Mouse (Mus musculus): ENCODE results near the gene Prima1.

Prima1 gene

GRCm38 (mm10) chr12:103242083-103242581 lies at the start of gene Prima1:
Gene Prima1 (minus strand): TSS chr12:103242150.
- peak; percentile 90 for DNase-seq

DNA sequence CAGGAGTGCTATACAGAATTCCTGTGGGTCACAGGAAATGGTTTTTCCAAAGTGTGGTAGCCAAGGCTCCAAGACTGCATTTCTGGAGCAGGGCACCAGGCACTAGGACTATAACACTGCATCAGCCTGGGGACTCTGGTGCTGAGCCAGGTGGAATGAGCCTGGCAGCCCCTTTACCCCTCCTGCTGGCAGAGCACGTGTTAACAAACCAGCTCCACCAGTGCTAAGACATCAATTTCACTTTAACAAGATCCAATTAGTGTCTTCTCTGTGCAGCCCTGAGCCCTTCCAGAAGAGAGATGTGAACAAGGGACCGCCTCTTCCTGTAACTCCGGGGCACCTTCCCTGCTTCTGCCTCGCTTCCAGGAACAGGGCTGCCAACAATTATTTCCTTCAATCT lies 45.3 kb upstream of the Prima1 start:
- DNase-seq: no peak

DNA sequence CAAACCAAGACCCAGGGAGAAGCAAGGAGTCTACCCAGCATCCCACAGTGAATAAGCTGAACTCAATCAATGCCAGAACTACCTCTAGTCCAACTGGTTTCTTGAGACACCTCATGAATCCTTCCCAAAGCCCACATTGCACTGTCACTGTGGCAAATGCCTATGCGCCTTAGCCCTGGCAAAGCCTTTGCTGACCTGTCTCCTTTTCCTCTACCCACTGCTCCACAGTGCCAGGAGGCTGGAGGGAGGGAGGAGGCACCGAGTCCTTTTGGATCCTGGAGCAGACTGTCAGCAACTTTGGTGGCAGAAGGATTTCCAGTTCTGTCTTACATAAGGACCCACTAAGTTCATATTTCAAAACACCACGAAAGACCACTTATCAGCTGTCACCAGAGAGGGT lies 41.5 kb upstream of the Prima1 start:
- DNase-seq: no peak

DNA sequence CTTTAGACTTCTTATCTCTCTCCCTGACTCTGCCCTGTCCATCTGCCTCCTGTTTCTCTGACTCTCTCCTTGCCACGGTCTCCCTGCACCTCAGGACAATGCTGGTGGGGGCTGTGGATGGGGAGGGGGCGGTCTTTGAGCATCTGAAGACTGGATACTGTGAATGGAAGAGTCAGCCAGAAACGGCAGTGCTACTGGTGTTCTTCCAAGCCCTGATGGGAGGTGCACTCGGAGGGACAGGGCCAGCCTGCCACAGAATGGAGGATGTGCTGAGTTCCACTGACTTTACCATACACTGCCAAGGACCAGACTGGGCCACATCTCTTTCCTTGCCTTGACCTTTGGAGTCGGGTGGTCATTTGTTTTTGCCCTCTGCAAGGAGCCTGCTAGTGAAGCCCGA lies 41.0 kb upstream of the Prima1 start:
- DNase-seq: no peak

GRCm38 (mm10) chr12:103281912-103282311 lies 40.0 kb upstream of the Prima1 start:
- no peak for DNase-seq

DNA sequence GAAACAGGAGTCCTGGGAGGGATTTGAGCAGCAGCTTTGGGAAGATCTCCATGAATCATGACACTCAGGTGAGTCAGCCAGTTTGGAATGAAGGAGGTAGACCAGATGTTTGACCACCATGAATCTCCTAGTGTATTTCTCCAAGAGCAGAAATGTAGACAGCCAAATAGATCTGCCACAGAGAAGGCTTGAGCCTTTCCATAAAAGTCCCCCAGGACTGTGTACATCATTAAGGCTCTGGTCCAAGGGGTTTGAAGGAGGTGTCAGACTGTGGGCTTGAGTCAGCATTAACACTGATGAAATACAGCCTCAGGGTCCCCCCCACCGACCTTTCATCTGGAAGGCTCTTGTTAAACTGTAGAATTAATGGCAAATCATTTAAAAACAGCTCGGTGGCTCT lies 39.5 kb upstream of the Prima1 start:
- DNase-seq: no peak

DNA sequence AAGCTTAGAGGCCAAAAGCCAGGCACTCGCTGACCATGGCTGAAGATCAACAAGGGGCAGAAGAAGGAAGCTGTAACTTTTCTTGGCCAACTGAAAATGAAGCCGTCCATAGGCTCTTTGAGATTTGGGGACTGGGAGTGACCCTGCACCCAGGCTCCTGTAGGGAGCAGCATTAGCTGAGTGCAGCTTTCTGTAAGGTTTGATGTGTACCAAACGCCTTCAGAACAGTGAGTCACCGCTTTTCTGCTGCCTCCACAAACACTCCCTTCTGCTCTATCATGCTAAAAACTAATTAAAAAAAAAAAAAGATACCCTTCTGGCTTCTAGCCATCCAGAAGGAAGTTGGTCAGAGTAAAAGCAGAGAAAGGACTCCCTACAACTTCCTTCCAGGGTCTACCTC lies 34.5 kb upstream of the Prima1 start:
- DNase-seq: no peak

DNA sequence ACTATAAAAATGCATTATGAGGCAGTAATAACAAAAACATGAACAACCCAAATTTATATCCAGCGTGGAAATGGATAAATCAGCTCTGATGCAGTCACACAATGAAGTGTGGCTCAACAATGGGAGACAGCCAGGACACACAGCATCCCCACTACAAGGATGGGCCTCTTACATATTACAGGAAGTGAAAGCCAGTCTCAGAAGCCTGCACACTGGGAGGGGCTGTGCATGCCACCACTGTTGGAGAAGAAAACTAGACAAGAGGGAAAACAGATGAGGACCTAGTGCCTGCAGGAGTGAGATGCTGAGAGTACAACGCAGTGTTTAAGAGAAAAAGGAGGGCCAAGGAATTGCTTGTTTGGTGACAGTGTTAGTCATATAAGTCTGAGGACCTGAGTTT lies 31.8 kb upstream of the Prima1 start:
- no peak for DNase-seq

- no peak for DNase-seq
Observed at GRCm38 (mm10) chr12:103273051-103273450, 31.1 kb upstream of the Prima1 start.

GRCm38 (mm10) chr12:103272176-103272575 lies 30.2 kb upstream of the Prima1 start:
- DNase-seq: no peak

GRCm38 (mm10) chr12:103266605-103267004 lies 24.7 kb upstream of the Prima1 start:
- DNase-seq: no peak

DNA sequence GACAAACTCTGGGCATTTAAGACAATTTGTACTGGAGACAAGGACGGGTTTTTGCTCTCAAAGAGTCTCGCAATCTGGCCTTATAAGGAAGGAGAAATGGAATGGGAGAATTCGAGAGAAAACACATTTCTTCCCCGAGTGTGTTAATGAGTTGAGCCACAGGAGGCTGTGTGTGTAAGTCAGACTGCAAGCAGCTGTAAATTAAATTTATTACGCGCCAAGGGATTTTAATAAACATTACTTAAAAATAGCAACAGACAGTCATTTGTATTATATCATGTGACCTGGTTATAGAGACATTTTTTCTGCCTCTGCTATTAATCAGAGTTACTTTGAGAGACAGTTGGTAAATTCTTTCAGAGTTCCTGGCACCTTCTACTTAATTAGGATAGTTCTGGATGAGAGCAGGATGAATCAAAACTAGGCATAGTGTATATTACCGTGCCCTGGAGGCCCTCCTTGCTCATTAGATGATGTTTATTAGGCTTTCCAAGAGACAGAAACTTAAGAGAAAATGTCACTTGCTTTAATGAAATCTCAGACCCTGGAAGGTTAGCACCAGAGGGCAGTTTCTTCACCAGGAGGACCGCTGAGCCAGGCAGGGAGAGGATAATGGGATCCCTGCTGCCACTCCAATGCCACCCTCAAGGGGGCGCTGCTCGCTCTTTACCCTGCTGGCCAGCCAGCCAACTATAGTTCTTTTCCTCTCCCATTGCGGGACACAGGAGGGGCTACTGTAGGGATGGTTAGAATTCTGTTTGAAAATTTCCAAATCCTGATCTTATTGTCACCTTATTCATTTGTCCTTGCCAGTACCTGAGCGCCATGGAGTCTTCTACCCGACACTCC lies 20.3 kb upstream of the Prima1 start:
- DNase-seq: peak; percentile 24

DNA sequence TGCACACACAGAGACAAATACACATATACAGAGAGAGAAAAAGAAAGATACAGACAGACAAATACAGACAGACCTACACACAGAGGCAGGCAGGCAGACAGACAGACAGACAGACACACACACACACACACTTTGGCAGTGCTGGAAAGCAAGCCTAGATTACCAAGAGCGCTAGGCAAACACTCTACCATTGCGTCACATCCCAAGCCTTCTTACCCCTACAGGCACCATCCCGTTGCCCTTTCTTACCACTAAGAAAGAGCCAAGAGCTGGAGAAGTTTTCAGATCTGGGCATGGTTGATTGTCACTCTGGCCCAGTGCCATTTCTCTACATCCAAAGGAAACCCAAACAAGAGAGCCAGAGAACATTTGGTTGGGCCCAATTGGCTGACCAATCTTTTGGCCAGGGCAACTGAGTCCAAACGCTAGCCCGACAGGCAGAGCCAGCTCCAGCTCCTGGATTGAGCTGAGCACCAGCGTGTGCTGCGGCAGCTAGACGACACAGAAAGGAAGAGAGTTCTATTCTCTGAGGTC lies 11.0 kb upstream of the Prima1 start:
- no peak for DNase-seq

DNA sequence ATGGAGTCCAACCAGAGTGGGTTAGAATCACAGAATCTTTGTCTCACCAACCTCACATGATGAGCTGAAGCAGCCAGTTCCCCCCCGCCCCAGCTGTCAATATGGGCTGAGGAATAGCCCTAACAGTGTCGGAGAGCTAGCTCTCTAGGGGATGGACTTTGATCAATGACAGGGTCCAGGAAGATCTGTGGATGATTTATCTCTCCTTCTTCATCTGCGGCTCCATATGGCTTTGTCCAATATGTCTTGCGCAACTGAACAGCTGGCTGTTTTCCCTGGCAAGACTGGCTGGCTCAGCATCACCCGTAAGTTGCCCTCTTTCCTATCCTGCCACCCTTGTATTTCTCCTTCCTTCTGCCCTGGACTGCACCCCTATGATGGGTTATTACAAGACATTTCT lies 9.2 kb upstream of the Prima1 start:
- DNase-seq: no peak

DNA sequence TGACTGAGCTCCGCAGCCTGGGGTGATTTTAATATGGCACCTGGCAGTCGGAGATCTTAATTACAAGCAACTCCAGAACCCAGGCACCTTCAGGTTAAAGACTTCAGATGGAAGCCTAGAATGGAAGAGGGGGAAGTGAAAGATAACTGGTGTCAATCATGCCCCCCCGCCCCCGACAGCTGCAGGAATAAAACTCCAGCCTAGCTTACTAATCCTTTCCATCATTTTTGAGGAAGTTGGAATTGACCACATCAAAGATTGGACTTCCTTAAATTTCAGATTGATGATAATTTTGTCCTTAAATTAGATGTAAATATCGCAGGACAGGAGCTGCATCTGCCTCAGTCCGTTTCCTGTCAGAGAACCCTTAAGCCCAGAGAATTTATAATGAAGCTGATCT lies 8.4 kb upstream of the Prima1 start:
- DNase-seq: no peak

- DNase-seq: no peak
Observed at GRCm38 (mm10) chr12:103243041-103243440, 1.1 kb upstream of the Prima1 start.

GRCm38 (mm10) chr12:103242591-103243025 lies 658 bp upstream of the Prima1 start:
- peak; percentile 82 for DNase-seq

DNA sequence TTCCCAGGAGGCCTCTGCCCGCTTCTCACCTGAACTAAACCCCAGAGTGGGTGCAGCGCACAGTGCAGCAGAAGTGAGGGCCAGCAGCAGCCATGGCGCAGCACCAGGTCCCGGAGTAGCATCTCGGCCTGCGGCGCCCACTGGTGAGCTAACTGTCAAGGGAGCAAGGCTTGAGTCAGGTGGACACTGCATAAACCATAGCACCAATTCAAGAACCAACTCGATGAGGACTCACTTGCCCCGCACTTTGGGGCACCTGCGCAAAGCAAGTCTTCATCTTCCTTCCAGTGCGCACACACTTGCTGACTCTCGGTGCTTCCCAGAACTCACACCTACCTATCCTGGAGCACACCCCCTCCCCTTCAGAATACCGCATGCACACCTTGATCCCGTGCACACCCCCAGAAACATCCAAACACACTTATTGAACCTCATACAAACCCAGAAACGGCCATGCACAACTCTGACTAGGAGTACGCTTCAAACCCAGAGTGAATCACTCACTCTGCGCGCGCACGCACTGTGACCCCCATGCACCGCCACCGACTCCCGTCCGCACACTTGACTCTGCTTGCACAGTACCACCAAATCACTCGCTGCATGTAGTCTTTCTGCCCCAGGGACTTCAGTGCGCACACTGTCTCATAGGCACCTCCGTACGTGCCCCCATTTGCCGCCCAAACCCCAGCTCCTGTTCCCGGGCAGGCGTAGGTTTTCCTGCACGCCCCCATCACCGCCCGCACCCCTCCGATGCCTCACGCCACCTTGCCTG lies 453 bp downstream of the Prima1 start:
- DNase-seq: no peak

- no peak for DNase-seq
Observed at GRCm38 (mm10) chr12:103238924-103239460, 3.0 kb downstream of the Prima1 start.

DNA sequence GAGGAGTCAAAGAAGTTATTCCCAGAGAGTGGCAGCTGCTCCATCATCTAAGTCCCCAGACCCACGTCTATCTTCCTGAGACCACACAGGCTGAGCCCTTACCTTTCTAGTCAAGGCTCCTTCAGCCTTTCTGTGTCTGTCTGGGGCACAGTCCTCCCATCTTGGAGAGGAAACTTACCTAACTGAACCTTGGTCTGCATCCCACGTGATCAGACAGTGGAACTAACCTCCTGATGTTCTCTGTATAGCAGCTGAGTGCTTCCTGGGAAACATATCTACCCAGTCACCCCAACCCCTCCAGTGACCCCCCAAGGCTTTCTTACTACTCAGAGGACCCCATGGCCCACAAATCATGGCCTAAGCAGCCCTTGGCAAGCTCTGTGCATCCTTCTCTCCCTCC lies 6.1 kb downstream of the Prima1 start:
- DNase-seq: no peak

DNA sequence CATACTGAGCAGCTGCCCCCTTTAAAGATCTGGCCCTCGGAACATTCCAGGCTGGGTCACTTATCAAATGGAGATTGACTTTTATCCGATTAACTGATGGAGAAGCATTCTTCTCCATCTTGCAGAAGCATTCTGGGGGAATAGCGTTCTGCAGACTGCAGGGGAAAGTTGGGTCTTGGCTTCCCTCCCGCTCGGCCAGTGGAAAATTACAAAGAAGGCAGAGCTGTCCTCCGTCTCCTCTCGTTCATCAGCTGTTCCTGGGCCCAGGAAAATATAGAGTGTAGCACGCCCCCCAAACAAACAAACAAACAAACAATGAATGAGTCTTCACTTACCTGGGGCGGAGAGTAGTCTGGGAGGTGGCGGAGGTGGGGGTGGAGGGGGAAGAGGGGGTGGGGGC lies 6.7 kb downstream of the Prima1 start:
- DNase-seq: no peak

DNA sequence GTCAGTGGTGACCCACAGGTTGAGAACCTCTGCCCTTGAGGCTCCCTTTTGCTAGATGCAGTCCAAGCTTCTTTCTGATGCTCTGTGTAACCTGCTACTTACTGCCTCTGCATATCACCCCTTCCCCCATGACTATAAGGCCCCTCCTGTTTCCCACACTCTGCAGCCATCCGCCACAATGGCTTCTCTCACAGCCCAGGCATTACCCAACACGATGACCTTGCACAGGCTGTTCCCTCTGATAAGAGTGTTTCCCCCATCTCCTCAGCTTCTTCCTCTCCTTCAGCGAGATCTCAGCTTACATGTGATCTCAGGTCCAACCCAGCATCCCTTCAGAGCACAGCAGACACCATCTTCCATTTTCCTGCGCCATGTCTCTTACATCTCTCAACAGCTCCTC lies 12.9 kb downstream of the Prima1 start:
- DNase-seq: no peak

DNA sequence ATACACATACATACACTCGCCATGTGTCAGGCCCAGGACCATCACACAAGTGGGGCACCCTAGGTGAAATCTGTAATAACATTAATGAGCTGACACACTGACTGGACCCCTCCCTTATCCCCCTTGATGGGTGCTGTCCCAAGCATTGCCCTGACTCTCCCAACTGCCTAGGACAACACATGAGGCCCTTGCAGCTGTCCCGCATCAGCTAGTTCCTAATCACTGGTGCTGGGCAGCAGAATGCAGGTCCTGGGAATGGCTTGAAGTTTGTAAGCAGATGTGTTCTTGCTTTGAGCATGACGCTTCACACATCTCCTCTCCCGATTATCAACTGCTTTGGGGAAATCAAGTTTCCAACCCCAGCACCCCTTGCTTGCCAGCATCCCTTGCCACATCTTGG lies 15.8 kb downstream of the Prima1 start:
- DNase-seq: no peak

DNA sequence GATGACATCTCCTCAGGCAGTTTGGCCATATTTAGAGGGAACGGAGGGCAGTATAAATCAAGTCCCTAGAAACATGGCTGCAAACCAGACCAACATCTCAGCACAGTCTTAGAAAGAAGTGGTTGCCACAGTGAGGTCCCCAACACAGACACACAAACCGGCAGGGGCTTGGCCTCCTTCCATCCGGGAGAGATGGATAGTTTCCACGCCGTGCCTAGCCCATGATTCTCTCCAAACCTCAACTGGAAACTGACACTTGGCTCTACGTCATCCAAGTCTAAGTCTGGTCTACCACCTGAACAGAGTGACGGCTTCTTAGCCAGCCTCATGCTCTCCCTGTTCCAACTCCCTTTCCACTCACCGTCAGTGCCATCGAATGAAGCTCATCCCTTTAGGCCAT lies 18.3 kb downstream of the Prima1 start:
- DNase-seq: no peak

Measured in retina, postnatal 1 day (tissue).